Mouse (Mus musculus) urinary bladder, adult 2 months (tissue): Measurements from ENCODE around the gene Sebox. TPM values are rescaled to one million over a fixed set of nuclear protein-coding genes. Genes with fewer than 3 reads are reported as not detected.

ENCODE experiments used
- DNase-seq: peaks from one replicate; pipeline ENCODE4 v3.0.0; 2022; ENCODE audit warnings: low spot score
- polyA plus RNA-seq: library from polyadenylated mRNA; depleted of rRNA; stranded (reverse); fragments of >200 nt; gene quantifications from 2 replicates; pipeline ENCODE4 v1.2.3, GENCODE M21; 2012; rRNA removed

Sebox gene
- polyA plus RNA-seq, result not detected in 2 replicates

- DNase-seq, result no peak
Observed at GRCm38 (mm10) chr11:78502909-78503650, at the start of gene Sebox. Sebox (plus strand) TSS chr11:78503447.

- no peak for DNase-seq
Observed at GRCm38 (mm10) chr11:78453675-78454074, 49.6 kb upstream of the Sebox start.

GRCm38 (mm10) chr11:78454276-78454675 is 49.0 kb upstream of the Sebox start:
- DNase-seq, result no peak

- DNase-seq, result no peak
Observed at GRCm38 (mm10) chr11:78455308-78455707, 47.9 kb upstream of the Sebox start.

DNA sequence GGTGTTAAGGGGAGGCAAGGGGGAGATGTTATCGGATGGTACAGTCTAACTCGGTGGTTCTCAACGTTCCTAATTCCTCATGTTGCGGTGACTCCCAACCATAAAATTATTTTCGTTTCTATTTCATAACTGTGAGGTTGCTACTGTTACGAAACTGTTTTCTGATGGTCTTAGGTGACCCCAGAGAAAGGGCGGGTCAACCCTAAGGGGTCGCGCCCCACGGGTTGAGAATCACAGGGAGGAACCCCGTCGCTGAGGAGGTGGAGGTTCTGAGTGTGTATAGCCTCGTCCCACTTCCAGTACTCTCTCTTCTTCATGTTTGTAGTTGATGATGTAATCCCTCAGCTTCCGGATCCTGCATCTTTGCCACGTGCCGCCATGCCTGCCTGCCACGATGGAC is 44.5 kb upstream of the Sebox start:
- DNase-seq, result no peak

DNA sequence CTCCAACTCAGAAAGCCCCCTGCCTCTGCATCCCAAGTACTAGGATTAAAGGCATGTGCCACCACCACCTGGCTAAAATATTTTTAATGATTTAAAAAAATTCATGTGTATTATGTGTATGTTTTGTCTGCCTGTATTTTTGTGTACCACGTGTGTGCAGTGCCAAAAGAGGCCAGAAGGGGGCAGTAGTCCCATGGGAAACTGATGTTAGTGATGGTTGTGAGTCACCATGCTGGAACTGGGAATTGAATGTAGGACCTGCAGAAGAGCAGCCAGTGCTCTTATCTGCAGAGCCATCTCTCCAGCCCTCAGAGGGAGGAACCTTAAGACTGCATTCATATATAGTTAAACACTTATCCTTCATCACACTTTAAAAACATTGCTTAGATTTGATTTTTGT is 41.4 kb upstream of the Sebox start:
- no peak for DNase-seq

DNA sequence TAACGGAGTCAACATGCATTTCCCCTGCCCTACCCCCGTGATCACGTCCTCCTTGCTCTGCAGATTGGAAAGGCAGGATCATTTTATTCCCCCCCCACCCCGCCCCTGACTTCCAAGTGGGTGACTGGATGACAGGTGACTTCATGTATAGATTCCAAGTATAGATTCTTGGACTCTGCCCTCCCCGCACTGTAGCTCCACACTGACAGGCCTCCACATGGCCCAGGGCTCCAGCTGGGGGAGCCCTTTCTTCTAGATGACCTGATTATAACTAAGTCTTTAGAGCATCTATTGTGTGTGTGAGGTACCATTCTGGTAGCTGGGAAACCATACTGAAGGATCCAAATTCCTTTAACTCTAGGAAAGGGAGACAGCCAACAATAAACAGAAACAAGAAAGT is 40.6 kb upstream of the Sebox start:
- no peak for DNase-seq

DNA sequence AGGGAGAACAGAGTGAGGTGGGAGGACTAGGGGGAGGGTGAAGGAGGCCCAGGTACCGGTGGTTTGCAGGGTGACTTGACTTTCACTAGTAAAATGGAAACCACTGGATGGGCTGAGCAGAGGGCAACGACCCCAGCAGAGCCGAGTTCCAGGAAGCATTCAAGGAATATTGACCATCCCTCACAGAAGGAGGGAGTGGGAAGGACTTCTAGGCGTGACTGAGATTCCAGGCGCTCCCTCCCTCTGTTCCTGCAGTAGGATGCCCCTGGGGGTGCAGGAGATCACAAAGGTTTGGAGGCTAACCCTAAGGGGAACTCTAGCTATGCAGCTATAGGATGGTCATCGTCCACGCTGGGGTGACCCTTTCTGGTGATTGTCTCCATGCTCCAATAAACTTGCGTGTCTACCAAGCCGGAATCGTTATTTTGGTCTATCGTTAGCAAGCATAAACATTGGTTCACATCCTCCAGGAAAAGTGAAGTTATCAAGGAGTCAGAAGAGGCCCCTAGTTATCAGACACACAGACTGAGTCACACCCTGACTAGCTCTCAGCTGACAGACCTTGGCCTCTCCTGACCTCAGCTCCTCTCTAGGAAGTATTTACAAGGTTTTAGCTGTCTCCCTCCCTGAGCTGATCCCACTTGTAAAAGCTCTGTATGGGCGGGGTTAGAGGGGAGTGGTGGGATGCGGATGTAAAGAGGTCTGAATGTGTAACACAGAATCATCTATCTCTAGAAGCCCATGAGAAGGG is 39.8 kb upstream of the Sebox start:
- DNase-seq, result no peak

DNA sequence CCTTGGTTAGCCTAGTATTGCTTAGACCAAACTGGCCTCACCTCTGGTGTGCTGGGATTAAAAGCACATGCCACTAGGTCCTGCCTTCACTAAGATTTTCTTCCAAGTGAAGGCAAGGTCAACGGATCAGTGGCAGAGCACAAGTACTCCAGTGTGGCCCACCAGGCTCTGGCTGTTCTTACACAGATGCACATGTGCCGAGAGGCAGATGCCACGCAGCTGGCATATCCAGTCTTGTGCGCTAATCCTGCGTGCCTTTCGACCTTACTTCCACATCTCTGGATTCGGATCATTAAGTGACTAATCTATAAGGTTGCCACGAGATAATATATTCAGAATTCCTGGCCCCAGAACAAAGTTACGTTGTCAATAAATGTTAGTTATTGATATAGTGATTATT is 38.1 kb upstream of the Sebox start:
- no peak for DNase-seq

- DNase-seq, result peak; percentile 62
Observed at GRCm38 (mm10) chr11:78465568-78466180, 37.6 kb upstream of the Sebox start, which contains the start of gene Slc46a1. Slc46a1 (plus strand) TSS chr11:78465697.

- DNase-seq, result no peak
Observed at GRCm38 (mm10) chr11:78466242-78466912, 36.9 kb upstream of the Sebox start.

DNA sequence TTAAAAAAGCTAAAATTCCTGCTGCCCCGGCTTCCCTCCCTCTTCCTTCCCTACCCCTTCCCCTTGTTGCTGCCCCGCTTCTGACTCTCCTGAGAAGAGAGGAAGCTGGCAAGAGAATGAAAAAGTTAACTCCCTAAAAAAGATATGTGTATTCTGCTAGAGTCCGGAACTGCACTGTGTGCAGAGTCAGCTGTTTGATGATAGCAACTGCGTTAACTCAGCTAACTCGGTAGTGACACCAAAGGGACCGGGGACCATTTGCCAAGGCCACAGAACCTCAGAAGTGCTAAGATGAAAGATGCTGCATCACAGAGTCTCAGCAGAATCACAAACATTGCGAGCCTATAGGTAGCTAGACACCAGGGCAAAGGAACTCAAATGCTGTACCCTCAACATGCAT is 35.7 kb upstream of the Sebox start:
- DNase-seq, result no peak

GRCm38 (mm10) chr11:78467932-78468331 is 35.3 kb upstream of the Sebox start:
- no peak for DNase-seq

GRCm38 (mm10) chr11:78471326-78472103 is 31.7 kb upstream of the Sebox start:
- no peak for DNase-seq

DNA sequence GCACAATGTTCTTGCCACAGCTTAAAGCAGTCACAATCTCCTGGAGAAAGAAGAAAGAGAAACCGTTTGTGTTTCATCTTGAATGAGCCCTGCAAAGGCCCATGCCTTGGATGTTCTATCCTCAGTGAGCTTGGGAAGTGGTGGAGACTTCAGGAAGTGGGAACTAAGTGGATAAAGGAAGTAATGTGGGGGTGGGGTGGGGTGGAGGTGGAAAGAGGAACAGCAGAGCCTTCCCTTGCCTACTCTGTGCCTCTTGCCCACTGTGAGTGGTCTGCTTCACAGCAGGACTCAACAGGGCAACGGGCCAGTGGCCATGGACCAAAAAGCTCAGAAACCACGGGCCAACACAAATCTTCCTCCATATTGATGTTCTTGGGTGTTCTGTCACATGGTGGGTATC is 28.0 kb upstream of the Sebox start:
- DNase-seq, result no peak

DNA sequence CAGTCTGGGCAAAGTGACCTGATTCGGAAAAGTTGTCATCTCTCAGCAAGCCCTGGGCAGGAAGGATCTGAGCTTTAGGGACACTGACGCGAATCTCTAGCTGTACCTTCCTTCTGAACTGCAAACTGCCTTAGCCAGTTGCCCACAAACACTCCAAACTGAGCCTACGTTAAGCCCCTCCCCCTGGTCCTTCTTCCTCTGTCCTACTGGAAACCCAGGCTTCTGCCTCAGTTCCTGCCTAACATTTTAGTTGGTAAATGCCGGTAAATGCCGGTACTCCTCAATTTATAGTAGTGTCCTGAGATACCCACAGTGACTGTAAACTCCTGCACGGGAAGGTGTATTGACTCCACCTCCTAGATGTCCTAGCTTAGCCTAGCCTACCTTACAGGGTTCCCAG is 19.6 kb upstream of the Sebox start:
- DNase-seq, result no peak

DNA sequence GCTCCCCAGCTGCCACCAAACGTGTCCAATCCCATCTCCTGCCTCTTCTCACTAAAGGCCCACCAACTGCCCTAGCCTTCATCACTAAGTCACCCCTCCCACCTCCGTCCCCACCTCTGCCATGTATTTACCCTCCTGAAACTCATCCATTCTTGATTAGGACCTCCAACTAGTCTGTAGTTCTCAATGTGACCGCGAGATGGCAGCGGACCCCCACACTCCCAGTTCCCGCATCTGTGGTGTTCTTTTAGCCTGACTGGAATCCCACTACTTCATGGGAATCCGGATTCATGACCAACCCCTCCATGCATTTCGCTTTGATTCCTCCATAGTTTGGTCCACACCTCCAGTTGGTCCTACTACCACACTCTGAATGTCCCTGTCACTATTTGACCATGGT is 15.1 kb upstream of the Sebox start:
- DNase-seq, result no peak

GRCm38 (mm10) chr11:78490781-78491241 is 12.4 kb upstream of the Sebox start:
- no peak for DNase-seq

DNA sequence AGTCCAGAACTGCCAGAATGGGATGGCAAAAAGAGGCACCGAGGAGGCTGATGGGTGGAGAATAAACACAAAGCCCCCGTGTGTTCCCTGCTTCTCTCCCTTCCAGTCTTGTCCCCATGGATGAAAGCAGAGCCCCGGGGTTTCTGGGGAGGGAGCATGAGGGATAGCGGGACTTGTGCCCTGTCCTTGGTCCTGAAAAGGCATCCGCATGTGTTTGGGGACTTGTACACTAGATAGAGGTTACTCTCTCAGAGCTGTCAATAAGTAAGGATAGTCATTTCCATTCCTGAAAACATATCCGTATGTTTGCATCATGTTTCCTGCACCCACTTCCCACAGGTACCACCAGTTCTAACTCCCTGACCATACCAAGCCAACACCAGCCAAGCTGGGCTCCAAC is 7.3 kb upstream of the Sebox start:
- no peak for DNase-seq

- DNase-seq, result no peak
Observed at GRCm38 (mm10) chr11:78497071-78497541, 6.1 kb upstream of the Sebox start.
